Mouse (Mus musculus) stomach, postnatal 0 days (tissue): ENCODE measurements at regions not wholly inside any gene's neighbourhood (a gene's known extent, or its start where the extent isn't known, plus 50 kb on each side); places are given as distances from the start of the nearest gene placed in this dataset.

Source experiments
- ATAC-seq: fragments of 200-750 bp; cut with Nextera tagmentation; 2 replicates; pipeline ENCODE4 v1.8.0; 2017; ENCODE audit not compliant: low FRiP score, low TSS enrichment
- DNase-seq: peaks from one replicate; pipeline ENCODE4 v3.0.0-alpha.2; 2016; ENCODE audit warnings: low spot score
- H3K27ac ChIP-seq: fragments of 300-500 bp; sonication (generic); replicated peaks from 2 replicates; pipeline ENCODE4 v1.5.1; 2014; ENCODE audit warnings: mild to moderate bottlenecking, control low read depth
- H3K27me3 ChIP-seq: fragments of 300-500 bp; sonication (generic); 2 replicates; pipeline ENCODE4 v1.6.1; 2014; ENCODE audit warnings: low read length; ENCODE audit not compliant: control insufficient read depth, insufficient read depth
- H3K36me3 ChIP-seq: fragments of 300-500 bp; sonication (generic); 2 replicates; pipeline ENCODE4 v1.6.1; 2014; ENCODE audit warnings: low read length, mixed read lengths; ENCODE audit not compliant: control insufficient read depth, insufficient read depth
- H3K4me1 ChIP-seq: fragments of 300-500 bp; sonication (generic); replicated peaks from 2 replicates; pipeline ENCODE4 v1.6.1; 2014; ENCODE audit warnings: antibody characterized with exemption; ENCODE audit not compliant: control insufficient read depth, insufficient read depth
- H3K4me2 ChIP-seq: fragments of 300-500 bp; sonication (generic); replicated peaks from 2 replicates; pipeline ENCODE4 v1.6.1; 2014; ENCODE audit warnings: low read depth, mild to moderate bottlenecking, control low read depth, moderate library complexity
- H3K4me3 ChIP-seq: fragments of 300-500 bp; sonication (generic); 2 replicates; pipeline ENCODE4 v1.5.1; 2014; ENCODE audit warnings: low read depth, low read length, control low read depth
- H3K9ac ChIP-seq: fragments of 300-500 bp; sonication (generic); 2 replicates; pipeline ENCODE4 v1.6.1; 2014; ENCODE audit warnings: mild to moderate bottlenecking, low read length, control low read depth, mixed read lengths
- H3K9me3 ChIP-seq: fragments of 300-500 bp; sonication (generic); 2 replicates; pipeline ENCODE4 v1.6.1; 2016; ENCODE audit warnings: low read length; ENCODE audit not compliant: control insufficient read depth
- CTCF ChIP-seq: IDR thresholded peaks from 2 replicates; pipeline ENCODE4 v1.5.1; 2016; ENCODE audit warnings: antibody characterized with exemption, low read depth, mild to moderate bottlenecking, moderate library complexity
- EP300 ChIP-seq: optimal IDR thresholded peaks from 2 replicates; pipeline ENCODE3; 2016; ENCODE audit warnings: antibody characterized with exemption
- WGBS: fragments of 180-500 bp; shearing (Covaris S2); extraction: QIAGEN DNeasy Blood & Tissue Kit; methylation state at CpG from one replicate; pipeline ENCODE4 v1.1.7; 2014; 5-methylcytosine and 5-hydroxymethylcytosine counted together

DNA sequence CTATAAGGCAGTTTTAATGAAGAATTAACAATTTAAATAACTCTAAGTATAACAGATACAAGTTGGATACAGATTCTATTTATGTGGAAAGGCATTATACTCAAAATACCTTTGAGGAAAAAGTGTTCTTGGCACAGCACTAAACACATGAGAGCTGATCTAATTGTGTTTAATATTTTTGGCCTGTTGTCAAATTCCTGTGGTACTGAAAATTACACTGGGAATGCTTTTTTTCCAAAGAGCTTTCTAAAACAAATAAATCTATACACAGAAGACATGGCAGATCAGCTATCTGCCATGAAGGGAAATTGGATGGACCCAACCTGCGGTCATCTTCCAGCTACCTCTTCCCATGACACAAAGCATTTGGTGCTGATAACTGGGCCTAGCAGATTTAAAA, 147.9 kb downstream of the Impad1 start:
- Histone ChIP-seq H3K27ac (no peak overlapping the region), H3K36me3 (no peaks in the 10 kb centered on the region), H3K4me3 (no peak overlapping the region), H3K4me1 (no peaks in the 10 kb centered on the region), H3K27me3 (no peaks in the 10 kb centered on the region), H3K9ac (no peak overlapping the region), H3K4me2 (no peak overlapping the region), H3K9me3 (no peaks in the 10 kb centered on the region)
- no peak for ATAC-seq
- DNase-seq: no peak
- WGBS: 76% methylated on average over 1 of the region's 1 CpGs
- TF ChIP-seq CTCF (no peak), EP300 (no peak)

DNA sequence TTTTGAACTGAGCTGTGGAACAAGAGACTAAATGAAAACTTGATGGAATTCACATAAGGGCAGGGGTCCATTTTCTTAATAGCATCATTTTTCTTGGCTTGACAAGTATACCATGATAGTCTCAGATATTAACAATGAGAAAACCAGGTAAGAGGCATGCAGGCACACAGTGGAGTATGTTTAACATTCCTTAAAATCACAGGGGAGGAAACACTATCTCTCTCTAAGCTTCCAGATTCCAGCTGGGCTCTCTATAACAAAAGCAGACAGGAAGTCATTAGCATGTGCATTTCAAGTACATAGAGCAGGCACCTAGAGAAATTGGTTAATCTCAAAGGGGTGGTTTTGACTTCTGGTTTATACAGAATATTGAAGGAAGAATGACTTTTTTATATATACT, 156.9 kb downstream of the Impad1 start:
- Histone ChIP-seq H3K9ac (no peak overlapping the region), H3K4me3 (no peak overlapping the region), H3K27ac (no peak overlapping the region)

DNA sequence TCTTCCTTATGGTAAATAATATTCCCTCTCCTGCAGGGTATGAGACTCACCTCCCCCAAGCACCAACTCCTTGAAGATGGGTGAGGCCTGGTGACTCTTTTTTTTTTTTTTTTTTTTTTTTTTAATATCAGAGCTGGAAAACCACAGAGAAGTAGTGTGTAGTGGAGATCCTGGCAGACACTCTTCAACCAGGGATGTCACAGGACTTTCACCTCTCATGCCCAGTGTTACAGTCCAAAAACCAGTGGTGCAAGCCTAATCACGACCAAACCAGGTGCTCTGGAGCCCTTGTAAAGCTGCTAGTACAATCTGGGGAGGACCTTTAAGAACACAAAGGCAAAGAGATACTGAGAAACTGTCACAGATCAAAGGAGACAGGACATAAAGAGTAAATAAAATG, 157.3 kb downstream of the Impad1 start:
- no peak for ATAC-seq
- H3K4me3 ChIP-seq: no peak overlapping the region
- H3K27ac ChIP-seq: no peak overlapping the region
- no peak for DNase-seq
- no peak for TF ChIP-seq EP300
- TF ChIP-seq CTCF: no peak
- no peaks in the 10 kb centered on the region for H3K36me3 ChIP-seq
- H3K4me1 ChIP-seq: no peaks in the 10 kb centered on the region
- H3K4me2 ChIP-seq: no peak overlapping the region
- WGBS: 17% methylated on average over 1 of the region's 1 CpGs
- no peak overlapping the region for H3K9ac ChIP-seq
- H3K9me3 ChIP-seq: no peaks in the 10 kb centered on the region
- H3K27me3 ChIP-seq: no peaks in the 10 kb centered on the region

More for the DNA sequence above, 156.9 kb downstream of the Impad1 start:
- H3K4me2 ChIP-seq: no peak overlapping the region
- no peaks in the 10 kb centered on the region for H3K36me3 ChIP-seq
- H3K27me3 ChIP-seq: no peaks in the 10 kb centered on the region
- DNase-seq: no peak
- ATAC-seq: no peak
- TF ChIP-seq CTCF (no peak), EP300 (no peak)
- H3K4me1 ChIP-seq: no peaks in the 10 kb centered on the region
- H3K9me3 ChIP-seq: no peaks in the 10 kb centered on the region

DNA sequence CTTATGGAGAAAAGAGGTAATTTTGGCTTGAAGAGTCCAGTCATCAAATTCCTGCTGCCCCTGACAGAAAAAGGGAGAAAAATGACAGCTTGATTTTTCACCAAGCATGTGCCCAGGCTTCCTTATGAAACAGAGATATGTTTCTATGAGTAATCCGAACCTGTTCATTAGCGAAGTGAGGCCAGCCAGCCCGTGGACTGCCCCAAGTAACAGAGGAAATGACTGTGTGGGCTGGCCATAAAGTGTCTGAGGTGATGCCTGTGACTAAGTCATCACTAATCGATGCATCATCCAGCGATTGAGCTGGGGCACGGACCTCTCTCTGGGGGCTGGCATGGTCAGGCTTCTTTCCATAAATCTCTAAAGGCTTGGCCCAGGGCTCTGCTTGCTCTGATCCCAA, 157.8 kb downstream of the Impad1 start:
- Histone ChIP-seq H3K4me3 (no peak overlapping the region), H3K4me2 (no peak overlapping the region), H3K4me1 (no peaks in the 10 kb centered on the region), H3K27ac (no peak overlapping the region), H3K9ac (no peak overlapping the region), H3K27me3 (no peaks in the 10 kb centered on the region), H3K36me3 (no peaks in the 10 kb centered on the region), H3K9me3 (no peaks in the 10 kb centered on the region)
- 35% methylated on average over 6 of the region's 6 CpGs for WGBS
- no peak for ATAC-seq
- TF ChIP-seq CTCF: no peak
- no peak for TF ChIP-seq EP300
- DNase-seq: no peak

DNA sequence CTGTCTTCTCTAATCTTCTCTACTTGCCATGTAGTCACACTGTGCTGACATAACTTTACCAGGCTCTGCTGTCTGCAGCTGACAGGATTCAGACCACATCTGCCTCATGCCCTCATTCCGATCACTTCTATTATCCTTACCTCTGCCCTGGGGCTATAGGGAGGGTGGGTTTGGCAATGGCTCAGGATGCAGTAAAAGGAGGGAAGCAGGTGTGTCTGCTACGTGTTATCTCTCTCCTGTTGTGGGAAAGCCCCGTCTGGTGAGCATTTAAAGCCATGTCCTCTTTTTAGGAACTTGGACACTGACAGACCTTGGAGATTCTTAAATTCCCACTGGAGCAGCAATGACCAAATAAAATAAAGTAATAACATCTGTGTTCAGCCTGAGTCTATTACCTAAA, 158.5 kb downstream of the Impad1 start:
- Histone ChIP-seq H3K9ac (no peak overlapping the region), H3K27ac (no peak overlapping the region)
- 50% methylated on average over 3 of the region's 3 CpGs for WGBS

DNA sequence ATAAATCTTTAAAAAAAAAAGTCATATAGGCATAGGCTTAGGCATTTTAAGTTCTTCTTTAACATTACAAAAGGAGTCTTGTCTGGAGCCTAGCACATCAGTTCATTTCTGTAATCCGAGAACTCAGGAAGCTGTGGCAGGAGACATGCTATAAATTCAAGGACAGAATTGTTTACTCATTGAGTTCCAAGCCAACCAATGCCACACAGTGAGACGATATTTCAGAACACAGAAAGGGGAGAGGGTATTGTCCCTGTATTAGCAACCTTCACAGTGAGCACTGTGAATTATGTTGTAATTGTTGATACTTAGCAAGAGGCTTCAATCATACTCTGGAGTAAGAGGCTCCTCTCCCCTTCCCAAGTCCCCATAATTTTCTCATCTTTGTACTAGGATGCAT, 162.4 kb downstream of the Impad1 start:
- Histone ChIP-seq H3K4me3 (no peak overlapping the region), H3K27ac (no peak overlapping the region), H3K9me3 (no peaks in the 10 kb centered on the region), H3K4me2 (no peak overlapping the region), H3K9ac (no peak overlapping the region), H3K27me3 (no peaks in the 10 kb centered on the region), H3K36me3 (no peaks in the 10 kb centered on the region), H3K4me1 (no peaks in the 10 kb centered on the region)
- no peak for ATAC-seq
- TF ChIP-seq EP300 (no peak), CTCF (no peak)
- whole genome bisulfite sequencing: 34% methylated on average over 2 of the region's 2 CpGs
- DNase-seq: no peak

More for the DNA sequence above, 158.5 kb downstream of the Impad1 start:
- DNase-seq (no peak), ATAC-seq (no peak)
- Histone ChIP-seq H3K9me3 (no peaks in the 10 kb centered on the region), H3K27me3 (no peaks in the 10 kb centered on the region), H3K4me3 (no peak overlapping the region), H3K36me3 (no peaks in the 10 kb centered on the region), H3K4me2 (no peak overlapping the region), H3K4me1 (no peaks in the 10 kb centered on the region)
- TF ChIP-seq CTCF (no peak), EP300 (no peak)
